Mouse (Mus musculus): Measurements from ENCODE around the gene Ltf. TPM values are rescaled to one million over a fixed set of nuclear protein-coding genes. Genes with fewer than 3 reads are reported as not detected.

The Ltf gene
- polyA plus RNA-seq (2017; shearing (Covaris generic)), result under 1 TPM in 1 of 2 experiments, not detected in 1; 0.65 TPM

GRCm38 (mm10) chr9:111019022-111019421, at the start of gene Ltf:
TSS of gene Ltf (plus strand) at chr9:111019271.

GRCm38 (mm10) chr9:110990204-110990603, 28.9 kb upstream of the Ltf start, which contains the start of gene Rtp3:
TSS of gene Rtp3 (minus strand) at chr9:110990583.

GRCm38 (mm10) chr9:111056798-111057543, 37.9 kb downstream of the Ltf start, which contains the start of gene Ccrl2:
TSS of gene Ccrl2 (minus strand) at chr9:111057519.

Other genes with a start within 250 kb of the Ltf start
- gene Prss42, start 221.1 kb upstream of the Ltf start, polyA plus RNA-seq (2017; shearing (Covaris generic)), result not detected
- gene Prss44, start 205.3 kb upstream of the Ltf start, polyA plus RNA-seq (2017; shearing (Covaris generic)), result 1 to 10 TPM in 1 of 2 experiments, under 1 TPM in 1; 0.34 to 2.1 TPM
- gene Prss43, start 192.6 kb upstream of the Ltf start, polyA plus RNA-seq (2017; shearing (Covaris generic)), result 1 to 10 TPM in 1 of 2 experiments, under 1 TPM in 1; 0.18 to 1.1 TPM
- under 1 TPM in 1 of 2 experiments, not detected in 1; 0.86 TPM for gene Prss45, start 184.7 kb upstream of the Ltf start, polyA plus RNA-seq (2017; shearing (Covaris generic))
- gene Prss46, start 174.8 kb upstream of the Ltf start, polyA plus RNA-seq (2017; shearing (Covaris generic)), result not detected
- 1 to 10 TPM in 1 of 2 experiments, not detected in 1; 4.2 TPM for gene Prss50, start 161.3 kb upstream of the Ltf start, polyA plus RNA-seq (2017; shearing (Covaris generic))
- 10 to 100 TPM; 26.1 to 71.3 TPM for gene Als2cl, start 139.4 kb upstream of the Ltf start, polyA plus RNA-seq (2017; shearing (Covaris generic))
- gene Tmie, start 139.2 kb upstream of the Ltf start, polyA plus RNA-seq (2017; shearing (Covaris generic)), result 10 to 100 TPM in 1 of 2 experiments, 1 to 10 TPM in 1; 6.9 to 19.3 TPM
- under 1 TPM in 1 of 2 experiments, not detected in 1; 0.81 TPM for gene Fam240a, start 102.4 kb upstream of the Ltf start, polyA plus RNA-seq (2017; shearing (Covaris generic))
- 1 to 10 TPM in 1 of 2 experiments, under 1 TPM in 1; 0.45 to 4.4 TPM for gene Tdgf1, start 73.1 kb upstream of the Ltf start, polyA plus RNA-seq (2017; shearing (Covaris generic))
- gene Lrrc2, start 67.7 kb upstream of the Ltf start, polyA plus RNA-seq (2017; shearing (Covaris generic)), result under 1 TPM; 0.17 to 0.19 TPM
- gene Rtp3, start 28.7 kb upstream of the Ltf start, polyA plus RNA-seq (2017; shearing (Covaris generic)), result not detected
- 10 to 100 TPM; 17.8 to 21.3 TPM for gene Ccrl2, start 38.2 kb downstream of the Ltf start, polyA plus RNA-seq (2017; shearing (Covaris generic))
- 10 to 100 TPM; 34.5 to 43.2 TPM for gene Lrrfip2, start 98.3 kb downstream of the Ltf start, polyA plus RNA-seq (2017; shearing (Covaris generic))

Measured in inflammation-experienced regulatory T-cells (primary cell).